Mouse (Mus musculus): ENCODE results near the gene Rps17. TPM values are rescaled to one million over a fixed set of nuclear protein-coding genes. Genes with fewer than 3 reads are reported as not detected.

The Rps17 gene
- total RNA-seq (2015; ENCODE audit: low replicate concordance) (680 and 1,163 TPM in 2 replicates), total RNA-seq (2017; ENCODE audit: low replicate concordance) (771 and 878 TPM in 2 replicates)

DNA sequence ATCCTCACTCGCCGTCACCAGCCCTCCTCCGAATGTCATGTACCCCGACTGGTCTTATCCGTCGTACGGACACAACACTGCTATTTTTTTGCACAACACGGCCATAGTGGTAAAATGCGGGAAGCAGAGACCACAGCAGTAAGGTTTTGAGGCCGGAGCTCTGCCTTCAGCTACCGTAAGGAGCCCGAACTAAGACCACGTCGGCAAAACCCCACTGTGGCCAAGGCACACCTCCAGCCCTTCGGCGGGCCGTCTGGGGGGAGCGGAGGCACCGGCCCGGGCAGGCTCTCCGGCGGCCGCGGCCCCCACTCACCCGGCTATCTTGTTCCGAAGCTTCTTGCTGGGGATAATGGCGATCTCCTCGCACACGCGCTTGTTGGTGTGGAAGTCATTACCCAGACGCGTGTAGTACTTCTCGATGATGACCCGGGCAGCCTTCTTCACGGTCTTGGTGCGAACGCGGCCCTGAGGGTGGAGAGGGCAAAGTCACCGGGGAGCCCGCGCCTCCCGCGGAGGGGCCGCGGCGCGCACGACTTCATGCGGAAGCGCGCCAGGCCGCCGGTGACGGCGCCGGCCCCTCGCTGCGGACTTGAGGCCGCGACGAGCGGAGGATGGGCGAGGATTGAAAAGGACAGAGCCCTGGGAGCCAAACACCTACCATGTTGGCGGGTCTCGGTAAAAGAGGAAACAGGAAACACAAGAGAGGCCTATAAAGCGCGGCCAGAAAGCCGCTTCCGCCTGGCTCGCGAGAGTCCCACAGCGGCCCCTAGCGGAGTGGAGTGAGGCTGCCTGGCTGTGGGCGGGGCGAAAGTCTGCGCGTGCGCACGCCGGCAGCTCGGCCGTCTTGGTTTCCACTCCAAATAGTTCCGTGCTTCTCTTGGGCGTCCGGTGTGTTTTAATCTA lies at the start of gene Rps17:
Rps17 (minus strand) TSS at position 711 of the 903 bp plus-strand sequence.
- peak; percentile 88 for ATAC-seq (replicated peaks; ENCODE audit: low FRiP score, poor library complexity, severe bottlenecking)

DNA sequence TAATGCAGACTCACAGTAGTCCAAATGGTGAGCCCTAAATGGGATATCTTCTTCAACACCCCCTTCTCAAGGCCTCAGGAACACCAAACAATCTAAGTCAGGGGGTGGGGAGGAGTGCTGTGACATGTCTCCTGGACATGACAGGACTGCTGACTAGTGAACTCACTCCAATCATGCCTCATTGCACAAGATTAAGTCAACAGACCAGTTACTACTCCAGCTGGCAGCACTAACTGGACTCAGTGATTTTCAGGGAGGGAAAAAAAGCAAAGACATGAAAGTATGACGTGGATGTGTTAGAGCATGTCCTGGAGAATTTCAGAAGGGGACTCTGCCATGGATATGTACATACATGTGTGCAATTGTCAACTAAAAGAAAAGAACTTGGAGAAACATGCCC lies 34.3 kb upstream of the Rps17 start:
- ATAC-seq (replicated peaks; ENCODE audit: low FRiP score, poor library complexity, severe bottlenecking), result no peak

DNA sequence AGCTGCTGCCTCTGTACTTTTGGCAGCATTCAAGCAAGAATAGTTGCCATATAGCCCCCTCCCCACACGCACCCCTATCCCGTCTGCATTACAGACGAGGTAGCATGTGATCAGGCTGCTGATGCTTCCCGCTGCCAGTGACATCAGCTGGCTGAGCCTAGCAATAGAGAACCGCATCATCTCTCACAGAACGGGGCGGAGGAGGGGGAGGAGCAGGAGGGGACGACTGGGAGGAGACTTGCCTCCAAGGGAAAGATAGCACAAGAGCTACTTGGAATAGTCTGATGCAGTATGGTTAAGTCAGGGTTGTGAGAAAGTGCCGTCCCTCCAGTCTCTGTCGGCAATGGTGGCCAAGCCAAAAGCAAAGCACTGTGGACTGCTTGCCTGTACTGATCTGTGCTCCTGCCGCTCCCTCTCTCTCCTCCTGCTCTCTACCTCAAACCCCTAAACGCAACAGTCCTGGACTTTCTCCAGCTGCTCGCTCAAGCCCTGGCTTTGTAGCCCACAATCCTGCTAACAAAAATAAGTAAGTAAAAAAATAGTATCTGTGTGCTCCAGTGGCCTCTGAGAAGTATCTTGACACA lies 27.4 kb upstream of the Rps17 start:
- no peak for ATAC-seq (replicated peaks; ENCODE audit: low FRiP score, poor library complexity, severe bottlenecking)

DNA sequence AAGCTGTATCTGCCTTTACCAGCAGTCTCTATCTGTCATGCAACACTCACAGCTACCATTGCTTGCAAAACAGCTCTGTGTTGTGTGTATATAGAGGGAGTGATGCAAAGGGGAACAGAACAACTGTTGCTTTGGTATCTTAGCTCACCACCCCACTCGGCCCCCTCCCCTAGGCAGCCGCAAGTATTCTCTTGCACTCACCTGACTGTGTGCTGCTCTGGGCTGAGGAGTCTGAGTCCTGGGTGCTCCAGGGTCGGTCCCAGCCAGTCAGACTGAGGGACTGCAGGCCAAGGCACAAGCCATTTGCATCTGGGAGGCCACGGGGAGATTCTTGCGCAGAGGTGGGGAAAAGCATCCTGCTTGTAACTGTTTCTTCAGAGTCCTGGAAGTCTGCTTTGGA lies 26.8 kb upstream of the Rps17 start:
- ATAC-seq (replicated peaks; ENCODE audit: low FRiP score, poor library complexity, severe bottlenecking), result no peak

DNA sequence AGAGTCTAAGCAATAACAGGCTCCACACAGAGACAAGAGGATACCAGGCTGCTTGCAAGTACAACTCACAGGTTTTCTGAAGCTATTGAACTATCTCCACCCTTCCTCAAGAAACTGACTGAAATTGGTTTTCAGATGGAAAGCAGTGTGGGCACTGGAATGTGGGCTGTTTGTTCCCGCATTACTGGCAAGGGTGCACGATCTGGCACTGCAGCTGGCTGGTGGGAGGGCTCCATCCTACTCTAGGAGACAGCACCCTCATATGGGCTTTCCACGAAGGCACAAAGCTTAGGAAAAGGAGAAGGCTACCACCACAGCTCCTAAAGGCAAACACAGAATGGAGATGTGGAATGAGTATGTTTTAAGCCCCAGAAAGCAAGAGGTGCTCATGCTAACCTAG lies 24.7 kb upstream of the Rps17 start:
- ATAC-seq (replicated peaks; ENCODE audit: low FRiP score, poor library complexity, severe bottlenecking), result no peak

DNA sequence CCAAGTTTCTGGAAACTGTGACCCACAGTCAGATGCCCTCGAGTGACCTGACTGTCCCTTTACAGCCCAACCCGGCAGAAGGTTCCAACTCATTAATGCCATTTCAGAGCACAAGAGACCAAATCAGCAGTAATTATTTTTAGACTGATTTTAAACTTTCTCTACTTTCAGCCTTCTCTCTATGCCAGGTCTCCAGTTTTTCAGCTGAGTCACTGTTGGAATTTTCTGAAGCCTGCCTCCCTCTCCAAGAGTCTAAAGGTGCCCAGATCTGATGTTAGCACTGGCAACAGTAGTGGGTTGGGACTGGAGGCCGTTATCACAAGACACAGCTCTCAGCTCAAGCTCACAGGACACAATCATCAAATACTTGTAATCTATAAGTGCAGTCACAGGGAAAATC lies 22.9 kb upstream of the Rps17 start:
- no peak for ATAC-seq (replicated peaks; ENCODE audit: low FRiP score, poor library complexity, severe bottlenecking)

DNA sequence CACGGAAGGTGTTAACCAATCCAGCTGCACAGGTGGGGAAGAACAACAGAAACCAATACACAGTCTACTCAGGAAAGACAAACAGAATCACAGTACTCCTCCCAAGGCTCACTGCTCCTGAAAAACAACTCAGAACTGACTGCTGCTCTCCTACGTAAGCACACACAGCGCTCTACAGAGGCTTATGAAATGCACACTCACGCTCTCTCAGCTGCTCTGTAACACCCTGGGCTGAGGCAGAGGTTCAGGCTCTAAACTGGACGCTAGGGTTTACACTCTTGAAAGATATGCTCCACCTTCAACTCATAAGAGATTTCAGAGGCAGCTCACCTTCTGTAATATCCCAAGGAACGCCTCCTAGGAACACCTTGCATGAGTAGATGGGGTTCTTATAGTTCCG lies 11.9 kb upstream of the Rps17 start:
- no peak for ATAC-seq (replicated peaks; ENCODE audit: low FRiP score, poor library complexity, severe bottlenecking)

DNA sequence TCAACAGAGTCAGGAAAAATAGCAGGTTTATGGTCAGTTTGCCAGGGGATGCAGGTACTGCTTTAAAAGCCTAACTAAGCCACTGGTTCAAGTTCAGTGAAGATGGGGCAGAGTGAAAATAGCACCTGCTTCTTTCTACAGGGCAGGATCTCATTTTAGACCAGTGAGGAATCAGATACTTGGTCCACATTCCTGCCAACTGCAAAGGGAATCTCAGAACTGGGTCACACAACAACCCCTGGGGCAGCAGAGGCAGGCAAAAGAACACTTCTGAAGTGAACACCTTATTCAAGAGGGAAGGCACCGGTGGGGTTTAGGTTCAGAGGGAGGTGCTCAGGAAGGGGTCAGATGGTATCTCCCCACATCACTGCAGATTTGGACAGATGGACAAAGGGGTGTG lies 11.3 kb upstream of the Rps17 start:
- ATAC-seq (replicated peaks; ENCODE audit: low FRiP score, poor library complexity, severe bottlenecking), result no peak

DNA sequence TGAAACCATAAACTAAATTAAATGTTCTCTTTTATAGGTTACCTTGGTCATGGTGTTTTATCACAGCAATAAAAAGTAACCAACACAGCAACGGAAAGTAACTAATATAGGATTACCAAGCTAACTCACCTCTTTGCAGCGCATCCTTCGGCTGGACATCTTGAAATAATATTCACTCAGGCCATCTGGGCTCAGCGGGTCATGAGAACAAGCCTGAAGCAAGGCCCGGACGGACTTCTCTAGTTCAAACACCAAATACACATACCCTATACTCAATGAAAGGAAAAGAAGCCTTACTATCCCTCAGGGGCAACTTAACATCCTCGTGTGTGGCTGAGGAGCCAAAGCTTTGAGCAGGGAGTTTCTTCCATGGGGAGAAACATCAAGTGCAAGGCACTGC lies 10.7 kb upstream of the Rps17 start:
- no peak for ATAC-seq (replicated peaks; ENCODE audit: low FRiP score, poor library complexity, severe bottlenecking)

DNA sequence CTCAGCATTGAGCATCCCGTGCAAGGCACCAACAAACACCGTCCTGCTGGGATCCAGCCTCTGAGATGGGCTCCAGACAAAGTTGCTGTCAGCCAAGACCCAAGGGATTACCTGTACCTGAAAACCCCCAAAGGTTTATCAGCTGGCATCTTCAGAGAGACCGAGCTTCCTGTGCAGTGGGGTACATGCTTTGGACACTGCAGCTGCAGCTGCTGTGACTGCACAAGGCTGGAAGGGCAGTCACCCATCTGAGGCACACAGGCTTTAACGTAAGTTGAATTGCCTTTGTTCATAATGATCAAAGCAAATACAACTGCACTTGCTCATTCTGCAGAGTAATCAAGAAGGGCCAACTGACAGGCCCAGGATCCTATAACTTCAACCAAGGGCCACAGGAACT lies 6.8 kb upstream of the Rps17 start:
- ATAC-seq (replicated peaks; ENCODE audit: low FRiP score, poor library complexity, severe bottlenecking), result no peak

DNA sequence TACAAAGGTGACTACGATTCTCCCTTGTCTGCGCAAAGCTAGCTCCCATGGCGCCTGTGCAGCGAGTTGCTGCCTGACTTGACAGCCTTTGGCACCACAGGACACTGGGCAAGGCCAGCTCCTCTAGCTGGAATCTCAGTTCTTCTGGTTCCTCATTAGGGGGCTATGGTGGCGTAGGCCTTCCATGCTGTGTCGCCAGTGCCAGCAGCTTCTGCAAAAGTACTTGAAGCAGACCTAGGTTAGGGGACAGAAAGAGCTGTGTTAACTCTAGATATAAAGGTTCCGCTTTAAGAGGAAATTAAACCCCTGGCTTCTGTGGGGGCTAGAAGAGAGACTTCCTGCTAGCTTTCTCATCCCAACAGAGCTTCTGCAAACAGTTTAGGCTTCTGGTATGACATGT lies 3.2 kb upstream of the Rps17 start:
- ATAC-seq (replicated peaks; ENCODE audit: low FRiP score, poor library complexity, severe bottlenecking), result no peak

DNA sequence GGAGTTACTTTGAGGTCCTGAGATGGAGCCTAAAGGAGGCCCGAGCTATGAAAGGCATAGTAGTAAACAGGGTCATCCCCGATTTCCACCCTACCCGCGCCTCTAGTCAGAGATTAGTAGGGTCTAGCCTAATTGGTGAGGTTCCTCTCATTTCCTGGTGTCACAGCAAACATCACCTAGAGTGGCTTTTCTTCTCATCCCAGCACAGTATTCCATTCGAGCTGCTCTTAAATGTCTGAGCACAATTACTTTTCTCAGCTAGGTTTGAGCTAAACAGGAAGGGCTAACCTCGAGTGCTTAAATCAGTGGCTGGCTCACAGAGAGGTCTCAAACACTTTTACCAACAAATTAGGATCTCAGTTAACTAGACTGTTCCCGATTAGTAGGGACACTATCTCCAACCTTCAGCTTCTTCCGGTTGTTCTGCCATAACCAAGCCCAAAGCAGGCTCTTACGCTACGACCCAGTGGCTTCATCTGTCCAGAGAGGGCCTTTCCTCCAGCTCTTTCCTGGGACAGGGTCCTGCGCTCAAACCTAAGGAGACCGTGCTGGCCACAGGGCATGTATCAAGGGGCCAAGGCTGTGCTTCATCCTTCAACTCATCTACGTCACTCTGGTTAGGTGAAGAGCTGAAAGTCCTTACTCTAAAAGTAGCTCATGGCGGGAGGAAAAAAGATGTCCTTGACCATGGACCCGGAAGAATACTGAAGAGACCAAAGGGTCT lies 555 bp upstream of the Rps17 start:
- peak; percentile 20; the same call in 1 of the 2 replicates for ATAC-seq (replicated peaks; ENCODE audit: low FRiP score, poor library complexity, severe bottlenecking)

DNA sequence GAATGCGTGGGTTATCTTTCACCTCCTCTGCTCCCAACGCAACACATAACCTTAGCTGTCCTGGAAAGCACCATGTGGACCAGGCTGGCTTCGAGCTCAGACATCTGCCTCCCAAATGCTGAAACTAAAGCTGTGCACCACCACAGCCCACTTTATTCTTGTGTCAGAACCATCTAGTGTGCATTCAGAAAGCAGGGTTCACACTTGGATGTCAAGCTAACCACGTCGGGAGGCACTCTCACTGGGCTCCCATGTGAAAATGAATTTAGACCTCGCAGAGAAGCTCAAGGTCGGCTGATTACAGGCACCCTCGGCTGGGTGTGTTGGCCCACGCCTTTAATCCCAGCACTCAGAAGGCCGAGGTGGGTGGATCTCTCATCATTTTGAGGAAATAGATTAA lies 1.2 kb downstream of the Rps17 start:
- ATAC-seq (replicated peaks; ENCODE audit: low FRiP score, poor library complexity, severe bottlenecking), result peak; percentile 37; the same call in 1 of the 2 replicates

DNA sequence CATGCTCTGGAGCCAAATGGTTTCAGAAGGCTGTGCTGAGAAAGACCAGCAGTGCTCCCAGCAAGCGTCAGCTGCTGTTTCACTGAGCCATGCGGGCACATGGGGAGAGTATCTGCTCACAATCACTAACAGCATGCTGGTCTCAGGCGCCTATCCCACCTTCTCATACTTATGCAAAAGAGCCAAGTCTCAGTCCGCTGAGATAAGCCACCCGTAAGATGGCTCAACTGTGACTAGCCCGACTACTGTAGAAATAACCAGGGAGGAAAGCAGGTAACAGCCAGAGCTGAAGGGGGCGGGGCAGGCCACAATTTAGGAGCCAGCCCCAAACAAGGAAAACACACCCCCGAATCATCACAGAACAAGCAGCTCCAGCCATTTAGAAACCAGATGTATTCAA lies 1.7 kb downstream of the Rps17 start:
- ATAC-seq (replicated peaks; ENCODE audit: low FRiP score, poor library complexity, severe bottlenecking), result no peak

DNA sequence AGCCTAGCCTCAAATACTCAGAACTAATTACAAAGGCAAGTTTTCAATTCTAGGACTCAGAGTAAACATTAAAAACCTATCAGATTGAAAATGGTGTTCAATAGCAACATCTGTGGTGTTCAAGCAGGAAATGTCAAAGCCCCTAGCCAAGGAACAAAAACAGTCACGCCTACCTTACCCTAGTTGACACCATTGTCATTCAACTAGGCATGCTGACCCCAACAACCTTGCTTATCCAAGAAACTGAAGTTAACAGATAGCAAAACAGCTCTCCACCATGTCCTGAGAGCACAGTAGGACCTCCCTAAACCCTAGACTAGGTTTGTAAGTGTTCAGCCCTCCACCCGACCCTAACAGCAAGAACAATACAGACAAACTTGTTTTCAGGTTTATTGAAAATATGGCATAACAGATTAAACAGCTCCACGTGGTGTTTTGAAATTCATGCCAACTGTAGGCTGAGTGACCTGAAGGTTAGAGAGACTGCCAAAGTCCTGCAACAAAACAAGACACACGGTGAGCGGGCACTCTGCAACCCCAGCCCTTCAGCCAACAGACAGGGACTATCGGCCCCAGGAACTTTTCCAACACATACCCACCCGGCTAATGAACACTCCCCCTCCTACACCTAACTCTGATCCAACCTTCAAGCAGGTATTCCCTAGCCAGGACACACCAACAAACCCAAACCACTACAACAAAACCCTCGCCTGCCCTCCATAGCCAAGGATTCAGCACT lies 2.5 kb downstream of the Rps17 start:
- no peak for ATAC-seq (replicated peaks; ENCODE audit: low FRiP score, poor library complexity, severe bottlenecking)

DNA sequence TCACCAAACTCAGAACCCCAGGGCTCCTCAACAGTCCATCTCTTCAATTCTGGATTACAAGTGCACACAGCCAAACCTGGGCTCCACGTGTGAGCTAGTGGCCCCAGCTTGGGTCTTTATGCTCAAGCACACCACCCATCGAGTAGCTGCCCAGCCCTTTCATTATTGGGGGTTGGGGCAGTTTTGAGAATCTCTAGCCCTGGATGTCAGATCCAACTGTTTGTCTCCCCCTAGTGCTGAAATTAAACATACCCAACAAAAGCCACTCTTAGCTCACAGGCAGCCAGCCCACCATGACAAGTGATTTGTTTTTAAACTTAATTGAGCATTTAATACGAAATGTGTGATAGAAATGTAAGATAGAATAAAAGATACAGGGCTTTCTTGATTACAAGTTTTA lies 3.5 kb downstream of the Rps17 start:
- no peak for ATAC-seq (replicated peaks; ENCODE audit: low FRiP score, poor library complexity, severe bottlenecking)

DNA sequence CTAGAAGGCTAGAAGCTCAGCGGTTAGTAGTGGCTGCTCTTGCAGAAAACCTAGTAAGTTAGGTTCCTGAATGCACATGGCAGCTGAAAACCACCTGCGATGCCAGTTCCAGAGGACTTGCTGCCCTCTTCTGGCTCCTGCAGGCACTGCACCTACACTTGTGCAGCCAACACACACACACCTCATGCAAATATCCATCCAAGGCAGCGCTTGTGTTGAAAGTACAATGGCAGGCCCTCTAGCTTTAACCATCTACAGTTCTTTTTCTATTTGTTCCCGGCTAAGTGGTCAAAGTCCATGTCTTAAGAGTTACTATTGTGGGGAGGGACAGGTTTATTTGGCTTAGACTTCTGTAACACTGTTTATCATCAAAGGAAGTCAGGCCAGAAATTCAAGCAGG lies 5.3 kb downstream of the Rps17 start:
- ATAC-seq (replicated peaks; ENCODE audit: low FRiP score, poor library complexity, severe bottlenecking), result no peak

DNA sequence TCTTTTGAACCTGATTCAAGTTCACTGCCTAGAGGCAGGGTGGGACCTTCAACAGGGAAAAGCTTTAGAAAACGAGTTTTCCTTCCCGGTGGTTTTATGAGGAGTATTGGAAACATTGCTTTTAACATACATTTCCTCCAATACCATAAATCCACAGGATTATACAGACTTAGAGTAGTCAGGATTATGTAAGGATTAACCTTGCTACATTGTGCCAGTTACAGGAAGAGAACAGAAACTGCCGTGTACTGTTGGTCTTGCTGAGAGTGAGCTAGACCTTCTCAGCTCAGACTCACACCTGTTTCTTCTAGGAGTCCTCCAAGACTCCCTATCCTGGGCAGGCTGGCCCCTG lies 6.6 kb downstream of the Rps17 start:
- ATAC-seq (replicated peaks; ENCODE audit: low FRiP score, poor library complexity, severe bottlenecking), result no peak

DNA sequence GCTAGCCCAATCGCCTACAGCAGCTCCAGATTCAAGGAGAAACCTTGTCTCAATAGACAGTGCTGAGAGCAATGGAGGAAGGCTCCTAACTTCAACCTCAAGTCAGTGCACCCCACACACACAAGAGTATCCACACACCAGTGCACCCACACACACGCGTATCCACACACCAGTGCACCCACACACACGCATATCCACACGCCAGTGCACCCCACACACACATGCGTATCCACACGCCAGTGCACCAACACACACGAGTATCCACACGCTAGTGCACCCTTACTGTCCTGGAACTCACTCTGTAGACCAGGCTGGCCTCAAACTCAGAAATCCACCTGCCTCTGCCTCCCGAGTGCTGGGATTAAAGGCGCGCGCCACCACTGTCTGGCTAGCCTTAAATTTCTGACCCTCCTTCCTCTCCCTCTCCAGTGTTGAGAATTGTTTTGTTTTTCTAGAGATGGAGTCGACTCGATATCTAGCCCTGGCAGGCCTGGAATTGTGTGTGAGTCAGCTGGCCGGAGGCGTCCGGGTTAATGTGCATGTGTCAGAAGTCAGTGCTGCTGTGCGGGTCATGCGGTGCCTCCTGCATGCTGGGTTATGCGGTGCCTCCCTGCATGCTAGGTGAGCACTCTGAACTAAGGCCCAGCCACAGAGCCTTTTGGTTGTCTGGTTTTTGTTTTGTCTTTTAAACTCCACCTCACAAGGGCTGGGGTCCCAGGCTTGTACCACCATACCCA lies 7.1 kb downstream of the Rps17 start:
- ATAC-seq (replicated peaks; ENCODE audit: low FRiP score, poor library complexity, severe bottlenecking), result no peak

DNA sequence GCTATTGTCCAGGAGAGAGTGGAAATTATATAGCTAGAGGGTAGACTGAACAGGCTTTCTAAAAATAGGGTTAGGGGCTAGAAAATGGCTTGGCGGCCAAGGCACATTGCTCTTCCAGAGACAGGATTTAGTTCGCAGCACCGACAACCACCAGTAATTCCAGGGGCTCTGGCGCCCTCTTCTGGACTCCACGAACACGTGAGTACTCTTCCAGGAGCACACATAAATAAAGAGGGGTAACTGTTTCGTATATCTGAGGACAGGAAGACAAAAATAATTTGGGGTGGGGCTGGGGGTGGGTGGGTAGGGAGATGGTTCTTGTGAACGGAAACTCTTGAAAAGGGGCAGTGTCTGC lies 8.6 kb downstream of the Rps17 start:
- no peak for ATAC-seq (replicated peaks; ENCODE audit: low FRiP score, poor library complexity, severe bottlenecking)
